Mouse (Mus musculus) liver, embryonic 16.5 days (tissue): Measurements from ENCODE around the gene Sbsn. TPM values are rescaled to one million over a fixed set of nuclear protein-coding genes. Genes with fewer than 3 reads are reported as not detected.

Source experiments
- ATAC-seq: fragments of 200-750 bp; cut with Nextera tagmentation; 2 replicates; pipeline ENCODE4 v1.8.0; 2017; ENCODE audit warnings: low read depth, mild to moderate bottlenecking, moderate number of reproducible peaks, moderate library complexity
- H3K27ac ChIP-seq: fragments of 300-500 bp; sonication (generic); 2 replicates; pipeline ENCODE4 v1.5.1; 2014; ENCODE audit warnings: mild to moderate bottlenecking, low read length
- H3K27me3 ChIP-seq: fragments of 300-500 bp; sonication (generic); 2 replicates; pipeline ENCODE4 v1.6.1; 2014; ENCODE audit warnings: low read depth, low read length, mixed read lengths; ENCODE audit not compliant: control insufficient read depth, insufficient read depth
- H3K36me3 ChIP-seq: fragments of 300-500 bp; sonication (generic); 2 replicates; pipeline ENCODE4 v1.6.1; 2014; ENCODE audit warnings: mild to moderate bottlenecking; ENCODE audit not compliant: control insufficient read depth, insufficient read depth
- H3K4me1 ChIP-seq: fragments of 300-500 bp; sonication (generic); 2 replicates; pipeline ENCODE4 v1.6.1; 2014; ENCODE audit warnings: low read depth, low read length, mixed read lengths; ENCODE audit not compliant: control insufficient read depth
- H3K4me2 ChIP-seq: fragments of 300-500 bp; sonication (generic); 2 replicates; pipeline ENCODE4 v1.6.1; 2014; ENCODE audit warnings: low read depth, low read length, mixed read lengths
- H3K4me3 ChIP-seq: fragments of 300-500 bp; sonication (generic); 2 replicates; pipeline ENCODE4 v1.5.1; 2014; ENCODE audit warnings: low read depth, mild to moderate bottlenecking, low read length
- H3K9ac ChIP-seq: fragments of 300-500 bp; sonication (generic); 2 replicates; pipeline ENCODE4 v1.6.1; 2014; ENCODE audit warnings: low read depth, low read length
- H3K9me3 ChIP-seq: fragments of 300-500 bp; sonication (generic); replicated peaks from 2 replicates; pipeline ENCODE4 v1.6.1; 2016; ENCODE audit warnings: low read length; ENCODE audit not compliant: control insufficient read depth
- WGBS: fragments of 180-500 bp; shearing (Covaris S2); extraction: QIAGEN DNeasy Blood & Tissue Kit; methylation state at CpG from one replicate; pipeline ENCODE4 v1.1.7; 2014; ENCODE audit not compliant: insufficient replicate concordance; 5-methylcytosine and 5-hydroxymethylcytosine counted together
- polyA plus RNA-seq: library from polyadenylated mRNA; unstranded; fragments of >200 nt; fragmentation: Nextera tagmentation; extraction: Ambion mirVana; gene quantifications from 2 replicates; pipeline ENCODE4 v1.2.1, GENCODE M21; 2015

The Sbsn gene
- polyA plus RNA-seq, 1 experiment from 2014 or later: 0.20 TPM

- Histone ChIP-seq H3K9ac (no peak overlapping the region), H3K9me3 (no peaks in the 10 kb centered on the region), H3K4me2 (no peak overlapping the region), H3K36me3 (no peaks in the 10 kb centered on the region), H3K27ac (no peak overlapping the region), H3K4me3 (no peak overlapping the region), H3K27me3 (no peaks in the 10 kb centered on the region), H3K4me1 (no peaks in the 10 kb centered on the region)
- 43% methylated on average over 4 of the region's 4 CpGs for WGBS
- ATAC-seq: peak; percentile 62
These were observed 7.2 kb upstream of the Sbsn start for GRCm38 (mm10) chr7:30744022-30744598.

- Histone ChIP-seq H3K9ac (no peak overlapping the region), H3K36me3 (no peaks in the 10 kb centered on the region), H3K4me1 (no peaks in the 10 kb centered on the region), H3K4me3 (no peak overlapping the region), H3K9me3 (no peaks in the 10 kb centered on the region), H3K27me3 (no peaks in the 10 kb centered on the region), H3K27ac (no peak overlapping the region), H3K4me2 (no peak overlapping the region)
- 72% methylated on average over 7 of the region's 7 CpGs for WGBS
- ATAC-seq: no peak
These were observed 3.6 kb upstream of the Sbsn start for GRCm38 (mm10) chr7:30747525-30748204.

GRCm38 (mm10) chr7:30749824-30750606 lies 1.3 kb upstream of the Sbsn start:
- Histone ChIP-seq H3K4me1 (no peaks in the 10 kb centered on the region), H3K27ac (no peak overlapping the region), H3K4me3 (no peak overlapping the region), H3K9me3 (peaks cover 4% of the 10 kb centered on the region; the same call in 1 of the 2 replicates), H3K4me2 (no peak overlapping the region), H3K36me3 (no peaks in the 10 kb centered on the region), H3K27me3 (no peaks in the 10 kb centered on the region), H3K9ac (no peak overlapping the region)
- WGBS: 67% methylated on average over 13 of the region's 13 CpGs
- ATAC-seq: no peak

- ATAC-seq: no peak
- Histone ChIP-seq H3K27me3 (no peaks in the 10 kb centered on the region), H3K27ac (no peak overlapping the region), H3K4me1 (no peaks in the 10 kb centered on the region; the same call in 1 of the 2 replicates), H3K36me3 (no peaks in the 10 kb centered on the region), H3K9me3 (peaks cover 4% of the 10 kb centered on the region; the same call in 1 of the 2 replicates), H3K4me2 (no peak overlapping the region), H3K9ac (no peak overlapping the region), H3K4me3 (no peak overlapping the region)
- WGBS: 48% methylated on average over 3 of the region's 3 CpGs
These were observed 5.7 kb downstream of the Sbsn start for GRCm38 (mm10) chr7:30757001-30757400.

GRCm38 (mm10) chr7:30758853-30759252 lies 7.6 kb downstream of the Sbsn start:
- ATAC-seq: no peak

DNA sequence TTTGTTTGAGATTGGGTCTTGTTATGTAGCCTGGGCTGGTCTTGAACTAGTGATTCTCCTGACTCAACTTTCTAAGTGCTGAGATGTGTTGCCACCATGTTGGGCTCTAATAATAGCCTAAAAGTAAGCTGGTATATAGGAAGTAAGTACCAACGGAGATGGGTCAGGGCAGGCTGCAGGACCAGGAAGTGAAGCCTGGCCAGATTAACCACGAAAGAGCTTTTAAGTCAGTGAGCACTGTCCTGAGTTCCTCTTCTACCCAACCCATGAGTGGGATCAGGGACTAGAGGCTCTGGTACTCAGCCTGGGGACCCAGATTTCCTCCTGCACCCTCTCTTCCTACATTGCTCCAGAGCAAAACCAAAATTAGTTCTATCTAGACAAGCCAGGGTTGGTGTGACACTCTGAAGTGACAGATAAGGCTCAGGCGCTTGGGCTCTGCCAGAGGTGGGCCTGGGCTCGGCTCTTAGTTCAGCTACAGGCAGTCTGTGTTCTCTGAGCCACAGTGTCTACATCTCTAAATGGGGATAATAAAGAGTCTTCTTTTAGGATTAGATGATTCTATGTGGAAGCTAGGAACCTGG lies 10.6 kb downstream of the Sbsn start:
- Histone ChIP-seq H3K36me3 (no peaks in the 10 kb centered on the region), H3K4me3 (no peak overlapping the region), H3K4me2 (no peak overlapping the region), H3K4me1 (no peaks in the 10 kb centered on the region; the same call in 1 of the 2 replicates), H3K27ac (no peak overlapping the region), H3K9me3 (no peaks in the 10 kb centered on the region), H3K27me3 (no peaks in the 10 kb centered on the region), H3K9ac (no peak overlapping the region)
- WGBS: 15% methylated on average over 4 of the region's 4 CpGs
- ATAC-seq: no peak

More at GRCm38 (mm10) chr7:30758853-30759252, 7.6 kb downstream of the Sbsn start:
- no peaks in the 10 kb centered on the region; the same call in 1 of the 2 replicates for H3K4me1 ChIP-seq
- no peaks in the 10 kb centered on the region for H3K36me3 ChIP-seq
- H3K9ac ChIP-seq: no peak overlapping the region
- peaks cover 4% of the 10 kb centered on the region; the same call in 1 of the 2 replicates for H3K9me3 ChIP-seq
- no peak overlapping the region for H3K4me2 ChIP-seq
- no peak overlapping the region for H3K4me3 ChIP-seq
- 40% methylated on average over 4 of the region's 4 CpGs for WGBS
- no peaks in the 10 kb centered on the region for H3K27me3 ChIP-seq
- H3K27ac ChIP-seq: no peak overlapping the region

DNA sequence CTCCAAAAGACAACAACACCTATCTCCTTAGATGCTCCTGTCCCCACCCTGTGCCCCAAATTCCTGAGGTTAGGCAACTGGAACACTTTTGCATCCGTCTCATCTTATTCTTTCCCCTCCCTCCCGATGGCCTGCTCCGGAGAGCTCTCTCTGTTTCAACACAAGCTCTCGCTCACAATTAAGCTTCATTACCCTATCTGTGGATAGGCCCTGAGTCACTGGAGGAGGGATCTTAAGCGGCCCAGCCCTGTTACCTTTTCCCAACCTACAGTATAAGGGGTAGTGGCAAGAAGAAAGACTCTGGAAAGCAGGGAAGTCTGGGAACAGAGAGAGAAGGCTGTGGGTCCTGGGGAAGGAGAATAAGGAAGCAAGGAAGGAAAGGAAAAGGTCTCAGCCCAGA lies 12.2 kb downstream of the Sbsn start, which contains the start of gene Dmkn:
Gene Dmkn, plus strand, starts transcription at position 301 of the 400 bp plus-strand sequence.
- ATAC-seq: no peak
- Histone ChIP-seq H3K36me3 (no peaks in the 10 kb centered on the region), H3K27me3 (no peaks in the 10 kb centered on the region), H3K27ac (no peak within 1 kb of the TSS), H3K9me3 (no peaks in the 10 kb centered on the region), H3K4me1 (no peaks in the 10 kb centered on the region; the same call in 1 of the 2 replicates), H3K9ac (no peak within 1 kb of the TSS), H3K4me3 (no peak within 1 kb of the TSS), H3K4me2 (no peak within 1 kb of the TSS)
- WGBS: 58% methylated on average over 5 of the region's 5 CpGs

DNA sequence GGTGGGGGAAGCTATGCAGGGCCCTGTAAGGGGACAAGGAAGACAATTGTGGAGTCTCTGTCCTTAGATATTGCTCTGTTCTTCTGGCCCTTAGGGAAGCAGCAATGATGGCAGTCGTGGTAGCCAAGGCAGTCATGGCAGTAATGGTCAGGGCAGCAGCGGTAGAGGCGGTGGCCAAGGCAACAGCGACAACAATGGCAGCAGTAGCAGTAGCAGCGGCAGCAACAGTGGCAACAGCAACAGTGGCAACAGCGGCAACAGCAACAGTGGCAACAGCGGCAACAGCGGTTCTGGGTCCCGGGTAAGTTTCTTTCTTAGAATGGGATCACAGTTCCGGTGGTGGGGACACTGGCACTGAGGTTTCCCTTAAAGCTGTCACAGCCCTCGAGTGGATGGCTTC lies 13.9 kb downstream of the Sbsn start:
- no peaks in the 10 kb centered on the region; the same call in 1 of the 2 replicates for H3K4me1 ChIP-seq
- no peaks in the 10 kb centered on the region for H3K9me3 ChIP-seq
- no peak overlapping the region for H3K4me3 ChIP-seq
- ATAC-seq: no peak
- no peaks in the 10 kb centered on the region for H3K27me3 ChIP-seq
- no peak overlapping the region for H3K4me2 ChIP-seq
- no peak overlapping the region for H3K27ac ChIP-seq
- no peak overlapping the region for H3K9ac ChIP-seq
- WGBS: 39% methylated on average over 11 of the region's 11 CpGs
- H3K36me3 ChIP-seq: no peaks in the 10 kb centered on the region
